Mouse (Mus musculus) testis, adult 2 months (tissue): ENCODE measurements around the gene R3hdml. TPM values are rescaled to one million over a fixed set of nuclear protein-coding genes. Genes with fewer than 3 reads are reported as not detected.

Experiments
- H3K27ac ChIP-seq: fragments of 200-500 bp; 2 replicates; pipeline ENCODE4 v1.5.1; 2012; ENCODE audit warnings: low read depth, low read length; ENCODE audit not compliant: control insufficient read depth, insufficient read depth
- H3K27me3 ChIP-seq: fragments of 200-500 bp; 2 replicates; pipeline ENCODE4 v1.6.1; 2012; ENCODE audit warnings: mild to moderate bottlenecking, low read length, moderate library complexity; ENCODE audit not compliant: control insufficient read depth, insufficient read depth
- H3K36me3 ChIP-seq: fragments of 200-500 bp; 2 replicates; pipeline ENCODE4 v1.6.1; 2012; ENCODE audit warnings: mild to moderate bottlenecking, low read length; ENCODE audit not compliant: control insufficient read depth, insufficient read depth
- H3K4me1 ChIP-seq: fragments of 200-500 bp; 2 replicates; pipeline ENCODE4 v1.6.1; 2012; ENCODE audit warnings: low read length; ENCODE audit not compliant: control insufficient read depth, insufficient read depth
- H3K4me3 ChIP-seq: fragments of 200-500 bp; 2 replicates; pipeline ENCODE4 v1.5.1; 2012; ENCODE audit warnings: low read depth, mild to moderate bottlenecking, low read length, moderate library complexity, mixed read lengths; ENCODE audit not compliant: control insufficient read depth
- CTCF ChIP-seq: fragments of 200-500 bp; IDR thresholded peaks from 2 replicates; pipeline ENCODE4 v1.5.1; 2012; ENCODE audit warnings: low read depth, mild to moderate bottlenecking, inconsistent platforms, low read length, moderate library complexity; ENCODE audit not compliant: control insufficient read depth, insufficient read depth, insufficient replicate concordance
- POLR2A ChIP-seq: fragments of 200-500 bp; IDR thresholded peaks from 2 replicates; pipeline ENCODE4 v1.6.1; 2012; ENCODE audit warnings: low read depth, mild to moderate bottlenecking, inconsistent platforms, low read length, moderate library complexity; ENCODE audit not compliant: control insufficient read depth
- polyA plus RNA-seq: library from polyadenylated mRNA; depleted of rRNA; stranded (reverse); fragments of >200 nt; gene quantifications from 2 replicates; pipeline ENCODE4 v1.2.3, GENCODE M21; 2012; rRNA removed

R3hdml gene
- polyA plus RNA-seq, 1 experiment, result not detected

GRCm38 (mm10) chr2:163540231-163541117, 48.4 kb downstream of the R3hdml start:
- Histone ChIP-seq H3K36me3 (no peaks in the 10 kb centered on the region), H3K27ac (no peak overlapping the region), H3K4me1 (no peaks in the 10 kb centered on the region), H3K27me3 (no peaks in the 10 kb centered on the region), H3K4me3 (no peak overlapping the region)
- TF ChIP-seq POLR2A (no peak), CTCF (no peak)

- no peaks in the 10 kb centered on the region for H3K27me3 ChIP-seq
- no peak overlapping the region for H3K27ac ChIP-seq
- TF ChIP-seq CTCF (no peak), POLR2A (no peak)
- no peaks in the 10 kb centered on the region for H3K4me1 ChIP-seq
- H3K4me3 ChIP-seq, result no peak overlapping the region
- H3K36me3 ChIP-seq, result no peaks in the 10 kb centered on the region
Observed at GRCm38 (mm10) chr2:163541568-163542182, 49.6 kb downstream of the R3hdml start.

GRCm38 (mm10) chr2:163542674-163543073, 50.6 kb downstream of the R3hdml start:
- no peaks in the 10 kb centered on the region for H3K4me1 ChIP-seq
- TF ChIP-seq POLR2A (no peak), CTCF (no peak)
- no peaks in the 10 kb centered on the region for H3K36me3 ChIP-seq
- no peaks in the 10 kb centered on the region for H3K27me3 ChIP-seq
- H3K27ac ChIP-seq, result no peak overlapping the region
- H3K4me3 ChIP-seq, result no peak overlapping the region

- TF ChIP-seq CTCF (no peak), POLR2A (no peak)
- Histone ChIP-seq H3K36me3 (no peaks in the 10 kb centered on the region), H3K27ac (no peak overlapping the region), H3K4me1 (no peaks in the 10 kb centered on the region), H3K4me3 (no peak overlapping the region), H3K27me3 (no peaks in the 10 kb centered on the region)
Observed at GRCm38 (mm10) chr2:163546623-163547318, 54.7 kb downstream of the R3hdml start.

GRCm38 (mm10) chr2:163548822-163549221, 56.7 kb downstream of the R3hdml start:
- no peak overlapping the region for H3K4me3 ChIP-seq
- no peaks in the 10 kb centered on the region for H3K36me3 ChIP-seq
- no peaks in the 10 kb centered on the region for H3K4me1 ChIP-seq
- H3K27ac ChIP-seq, result no peak overlapping the region
- TF ChIP-seq CTCF (no peak), POLR2A (no peak)
- H3K27me3 ChIP-seq, result no peaks in the 10 kb centered on the region

- H3K4me1 ChIP-seq, result no peaks in the 10 kb centered on the region
- no peaks in the 10 kb centered on the region for H3K36me3 ChIP-seq
- no peak overlapping the region for H3K27ac ChIP-seq
- TF ChIP-seq CTCF, result no peak
- TF ChIP-seq POLR2A, result no peak
- no peaks in the 10 kb centered on the region for H3K27me3 ChIP-seq
- no peak overlapping the region for H3K4me3 ChIP-seq
Observed at GRCm38 (mm10) chr2:163549786-163550185, 57.7 kb downstream of the R3hdml start.

Other genes with a start within 250 kb of the R3hdml start
- 2.3 and 3.6 TPM in 2 replicates for gene Jph2, start 94.3 kb upstream of the R3hdml start, polyA plus RNA-seq
- 209 and 304 TPM in 2 replicates for gene Oser1, start 67.6 kb upstream of the R3hdml start, polyA plus RNA-seq
- gene Gdap1l1, start 53.8 kb upstream of the R3hdml start, polyA plus RNA-seq, result 0.16 and 0.18 TPM in 2 replicates
- gene Fitm2, start 19.7 kb upstream of the R3hdml start, polyA plus RNA-seq, result 3.4 and 3.6 TPM in 2 replicates
- gene Hnf4a, start 14.5 kb downstream of the R3hdml start, polyA plus RNA-seq, result 0.07 and 0.10 TPM in 2 replicates
- gene Ttpal, start 110.0 kb downstream of the R3hdml start, polyA plus RNA-seq, result 2.5 and 4.0 TPM in 2 replicates
- 208 and 270 TPM in 2 replicates for gene Serinc3, start 152.8 kb downstream of the R3hdml start, polyA plus RNA-seq
- gene Pkig, start 166.1 kb downstream of the R3hdml start, polyA plus RNA-seq, result 319 and 325 TPM in 2 replicates